Mouse (Mus musculus): ENCODE results near the gene Rpl38.

The Rpl38 gene

GRCm38 (mm10) chr11:114668301-114668710, at the start of gene Rpl38:
Gene Rpl38 (plus strand): TSS chr11:114668524.
- peak; percentile 90 for DNase-seq

GRCm38 (mm10) chr11:114618697-114619417, 49.5 kb upstream of the Rpl38 start:
- no peak for DNase-seq

- DNase-seq: no peak
These were observed 42.1 kb upstream of the Rpl38 start for GRCm38 (mm10) chr11:114626071-114626690.

GRCm38 (mm10) chr11:114627036-114627435, 41.3 kb upstream of the Rpl38 start:
- DNase-seq: no peak

GRCm38 (mm10) chr11:114628032-114628431, 40.3 kb upstream of the Rpl38 start:
- no peak for DNase-seq

- DNase-seq: no peak
These were observed 38.3 kb upstream of the Rpl38 start for GRCm38 (mm10) chr11:114630044-114630443.

GRCm38 (mm10) chr11:114632266-114632665, 36.1 kb upstream of the Rpl38 start:
- DNase-seq: no peak

GRCm38 (mm10) chr11:114636292-114636691, 32.0 kb upstream of the Rpl38 start:
- peak; percentile 77 for DNase-seq

- no peak for DNase-seq
These were observed 31.4 kb upstream of the Rpl38 start for GRCm38 (mm10) chr11:114636727-114637505.

GRCm38 (mm10) chr11:114638647-114639290, 29.6 kb upstream of the Rpl38 start:
- DNase-seq: no peak

- peak; percentile 23 for DNase-seq
These were observed 28.6 kb upstream of the Rpl38 start for GRCm38 (mm10) chr11:114639681-114640103.

- no peak for DNase-seq
These were observed 27.7 kb upstream of the Rpl38 start for GRCm38 (mm10) chr11:114640658-114641057.

- no peak for DNase-seq
These were observed 27.2 kb upstream of the Rpl38 start for GRCm38 (mm10) chr11:114641136-114641535.

- DNase-seq: no peak
These were observed 26.1 kb upstream of the Rpl38 start for GRCm38 (mm10) chr11:114642184-114642583.

- no peak for DNase-seq
These were observed 25.4 kb upstream of the Rpl38 start for GRCm38 (mm10) chr11:114642926-114643325.

- no peak for DNase-seq
These were observed 24.2 kb upstream of the Rpl38 start for GRCm38 (mm10) chr11:114644122-114644521.

- DNase-seq: no peak
These were observed 18.8 kb upstream of the Rpl38 start for GRCm38 (mm10) chr11:114649510-114649909.

GRCm38 (mm10) chr11:114652531-114652930, 15.8 kb upstream of the Rpl38 start:
- DNase-seq: no peak

- DNase-seq: no peak
These were observed 14.7 kb upstream of the Rpl38 start for GRCm38 (mm10) chr11:114653664-114654063.

- DNase-seq: no peak
These were observed 13.8 kb upstream of the Rpl38 start for GRCm38 (mm10) chr11:114654552-114654951.

- no peak for DNase-seq
These were observed 12.8 kb upstream of the Rpl38 start for GRCm38 (mm10) chr11:114655350-114656008.

- no peak for DNase-seq
These were observed 11.2 kb upstream of the Rpl38 start for GRCm38 (mm10) chr11:114656994-114657644.

Measured in liver (tissue).